Mouse (Mus musculus) heart, adult 8-10 months (tissue): ENCODE measurements around the gene Zdhhc4. TPM values are rescaled to one million over a fixed set of nuclear protein-coding genes. Genes with fewer than 3 reads are reported as not detected.

ENCODE experiments used
- DNase-seq: peaks from one replicate; pipeline ENCODE4 v3.0.0; 2022; ENCODE audit warnings: low spot score
- total RNA-seq, 4 experiments: library from RNA; stranded (reverse); gene quantifications; 2 replicates each; pipeline ENCODE4 v1.2.4; 2022

Zdhhc4 gene
- total RNA-seq, 4 experiments from 2014 or later, result 21.0 to 32.2 (median 28.6) TPM

GRCm38 (mm10) chr5:143333872-143334271 is 4.8 kb upstream of the Zdhhc4 start:
- DNase-seq, result peak; percentile 52

GRCm38 (mm10) chr5:143317288-143317610 is 11.8 kb downstream of the Zdhhc4 start:
- DNase-seq, result no peak

- DNase-seq, result no peak
Measured at GRCm38 (mm10) chr5:143316605-143317287, 12.3 kb downstream of the Zdhhc4 start.

- DNase-seq, result no peak
Measured at GRCm38 (mm10) chr5:143315514-143315888, 13.6 kb downstream of the Zdhhc4 start.

GRCm38 (mm10) chr5:143314730-143315513 is 14.1 kb downstream of the Zdhhc4 start, which contains the start of gene E130309D02Rik:
TSS of gene E130309D02Rik (minus strand) at chr5:143315360.
- DNase-seq, result peak; percentile 77

GRCm38 (mm10) chr5:143314183-143314729 is 14.8 kb downstream of the Zdhhc4 start:
- DNase-seq, result no peak

GRCm38 (mm10) chr5:143311886-143312285 is 17.2 kb downstream of the Zdhhc4 start:
- DNase-seq, result peak; percentile 56

GRCm38 (mm10) chr5:143309916-143310315 is 19.1 kb downstream of the Zdhhc4 start:
- no peak for DNase-seq

GRCm38 (mm10) chr5:143308825-143309224 is 20.2 kb downstream of the Zdhhc4 start:
- DNase-seq, result peak; percentile 57

- no peak for DNase-seq
Measured at GRCm38 (mm10) chr5:143304251-143304650, 24.8 kb downstream of the Zdhhc4 start.

GRCm38 (mm10) chr5:143301296-143301695 is 27.8 kb downstream of the Zdhhc4 start:
- DNase-seq, result no peak

GRCm38 (mm10) chr5:143299686-143300085 is 29.4 kb downstream of the Zdhhc4 start:
- DNase-seq, result no peak

- no peak for DNase-seq
Measured at GRCm38 (mm10) chr5:143298391-143298790, 30.7 kb downstream of the Zdhhc4 start.

- no peak for DNase-seq
Measured at GRCm38 (mm10) chr5:143297986-143298385, 31.1 kb downstream of the Zdhhc4 start.

- DNase-seq, result no peak
Measured at GRCm38 (mm10) chr5:143295330-143295729, 33.7 kb downstream of the Zdhhc4 start.

- no peak for DNase-seq
Measured at GRCm38 (mm10) chr5:143294862-143295261, 34.2 kb downstream of the Zdhhc4 start.

GRCm38 (mm10) chr5:143293404-143293803 is 35.7 kb downstream of the Zdhhc4 start, which contains the start of gene Zfp853:
TSS of gene Zfp853 (minus strand) at chr5:143293623.
- DNase-seq, result no peak

GRCm38 (mm10) chr5:143292879-143293278 is 36.2 kb downstream of the Zdhhc4 start:
- no peak for DNase-seq

GRCm38 (mm10) chr5:143289299-143289698 is 39.8 kb downstream of the Zdhhc4 start:
- no peak for DNase-seq

- no peak for DNase-seq
Measured at GRCm38 (mm10) chr5:143288378-143288911, 40.6 kb downstream of the Zdhhc4 start.

GRCm38 (mm10) chr5:143287774-143288328 is 41.2 kb downstream of the Zdhhc4 start:
- no peak for DNase-seq

GRCm38 (mm10) chr5:143284762-143285161 is 44.3 kb downstream of the Zdhhc4 start:
- DNase-seq, result no peak
